Mouse (Mus musculus) embryonic stem cell, embryonic (primary cell): Measurements from ENCODE around the gene Bbs4.

ENCODE experiments used
- CTCF ChIA-PET, 4 experiments: fragments of 300-600 bp in 2 of 4; fragments of 350-600 bp in 2 of 4; sonication (Branson Sonifier 250); formaldehyde crosslinking; loops; one replicate each; lab custom pipeline; 2022; ENCODE audit warnings: inconsistent platforms in 2 of 4; lab: Charles Lee
- POLR2A ChIA-PET, 4 experiments: fragments of 300-600 bp in 2 of 4; fragments of 350-600 bp in 2 of 4; sonication (Branson Sonifier 250); formaldehyde crosslinking; loops; one replicate each; lab custom pipeline; 2022; ENCODE audit warnings: antibody characterized with exemption in 4 of 4, inconsistent platforms in 1 of 4; lab: Charles Lee

Gene Bbs4

DNA sequence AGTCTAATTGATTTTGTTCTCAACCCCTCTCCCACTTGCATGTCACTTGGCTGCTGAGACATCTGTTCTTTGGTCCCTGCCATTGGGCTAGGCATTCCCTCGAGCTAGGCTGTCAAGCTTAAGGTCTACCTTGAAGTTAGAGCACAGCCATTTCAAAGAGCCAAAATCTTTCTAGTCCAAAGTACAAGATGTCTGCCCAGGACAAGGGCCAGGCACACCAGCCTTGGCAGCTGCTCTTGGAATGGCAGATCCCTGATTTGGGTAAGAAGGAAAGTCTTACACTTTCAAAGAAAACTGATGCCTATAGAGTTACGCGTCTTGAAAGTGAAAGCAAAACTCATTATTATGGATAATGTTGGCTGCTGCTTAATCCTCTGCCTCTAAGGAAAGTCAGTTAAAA lies 37.1 kb downstream of the Bbs4 start:
- ChIA-PET POLR2A (interaction anchor here in 2 of 4 experiments (0.5 to 15.7 kb wide), 7 partner anchors 9 to 225 kb away, joined by 3 to 134 read pairs (median 32); partner anchors contain the start of gene Adpgk (in 2 of the 2)), CTCF (interaction anchor here in 2 of 4 experiments (0.6 to 1.4 kb wide), 5 partner anchors 24 to 169 kb away, joined by 3 to 7 read pairs (median 4); no protein-coding TSS in a partner anchor)

DNA sequence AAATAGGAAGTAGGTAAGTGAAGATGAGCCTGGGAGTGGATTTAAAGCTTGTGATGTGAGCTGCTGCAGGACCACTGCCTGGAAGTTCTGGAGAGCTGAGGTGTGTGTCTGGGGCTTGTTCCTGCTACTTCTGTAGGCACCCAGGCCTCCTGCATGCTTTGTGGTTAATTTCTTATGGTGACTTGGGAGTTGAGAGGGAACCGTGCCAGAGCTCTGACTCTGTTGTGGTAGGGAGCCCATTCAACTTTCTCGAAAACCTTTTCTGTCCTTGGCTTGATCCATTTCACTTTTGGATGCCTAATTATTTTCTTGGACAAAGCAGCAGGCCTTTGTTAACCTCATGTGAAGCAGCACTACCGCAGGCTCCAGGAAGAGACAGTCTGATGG lies 42.0 kb downstream of the Bbs4 start:
- ChIA-PET CTCF (interaction anchor here in 1 of 4 experiments (1.2 kb wide), 1 partner anchor 29 kb away, joined by 9 read pairs; no protein-coding TSS in a partner anchor), POLR2A (interaction anchor here in 2 of 4 experiments (0.7 to 15.7 kb wide), 8 partner anchors 12 to 109 kb away, joined by 3 to 134 read pairs (median 10); partner anchors contain the start of gene Adpgk (in 1 of the 2))

DNA sequence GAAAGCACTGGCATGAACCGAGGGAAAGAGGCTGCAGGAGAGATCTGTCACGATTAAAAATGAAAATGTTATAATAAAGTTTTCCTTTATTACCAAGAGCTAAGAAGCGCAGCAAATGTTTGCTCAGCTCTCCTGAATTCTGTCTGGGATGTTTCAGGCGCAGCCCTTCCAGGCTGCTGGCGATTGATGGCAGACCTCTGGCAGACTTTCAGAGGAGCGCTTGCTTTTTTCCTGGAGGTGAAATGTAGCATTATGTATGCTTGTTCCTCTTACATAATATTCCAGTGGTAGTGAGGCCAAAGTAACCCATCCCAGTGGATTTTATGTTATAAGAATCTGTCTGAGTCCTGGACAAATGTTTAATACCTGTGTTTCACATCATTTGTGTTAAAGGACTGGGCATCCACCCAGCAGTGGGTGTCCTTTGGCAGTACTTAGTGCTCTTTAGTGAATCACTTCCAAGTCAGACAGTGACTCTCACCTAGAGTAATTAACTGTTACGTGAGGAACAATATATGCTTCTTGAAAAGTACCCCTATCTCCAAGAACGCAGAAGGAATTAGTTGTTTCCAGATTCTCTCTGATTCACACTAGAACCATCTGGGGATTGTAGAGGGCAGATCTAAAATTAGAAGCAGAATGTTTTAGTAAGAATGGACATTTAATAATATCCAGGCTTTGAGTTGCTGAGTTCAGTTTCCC lies 42.6 kb downstream of the Bbs4 start:
- CTCF ChIA-PET = interaction anchor here in 1 of 4 experiments (0.6 to 1.2 kb wide), 2 partner anchors 28 to 166 kb away, joined by 5 to 9 read pairs; no protein-coding TSS in a partner anchor
- POLR2A ChIA-PET = interaction anchor here in 3 of 4 experiments (0.6 to 15.7 kb wide), 8 partner anchors 11 to 349 kb away, joined by 3 to 134 read pairs (median 8); partner anchors contain the start of gene Adpgk (in 1 of the 3)

DNA sequence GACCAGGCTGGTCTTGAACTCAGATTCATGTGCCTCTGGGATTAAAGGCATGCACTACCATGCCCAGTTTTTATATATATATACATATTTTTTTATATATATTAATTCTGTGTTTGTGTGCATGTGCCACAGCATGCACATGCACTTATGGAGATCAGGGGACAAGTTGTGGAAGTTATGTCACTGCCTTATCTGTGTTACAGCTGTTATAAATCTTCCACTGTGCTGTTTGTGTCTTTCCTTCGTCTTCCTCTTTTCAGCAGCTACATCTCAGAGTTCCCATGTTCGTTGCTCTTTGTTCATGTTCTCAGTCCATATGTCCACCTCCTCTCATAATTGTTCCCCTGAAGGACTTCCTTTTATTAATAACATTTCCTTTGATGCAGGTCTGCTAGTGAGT lies 45.4 kb downstream of the Bbs4 start:
- ChIA-PET POLR2A (interaction anchor here in 2 of 4 experiments (1.0 to 6.4 kb wide), 5 partner anchors 9 to 17 kb away, joined by 4 to 55 read pairs (median 6); partner anchors contain the start of gene Adpgk (in 2 of the 2)), CTCF (no interaction called here)

DNA sequence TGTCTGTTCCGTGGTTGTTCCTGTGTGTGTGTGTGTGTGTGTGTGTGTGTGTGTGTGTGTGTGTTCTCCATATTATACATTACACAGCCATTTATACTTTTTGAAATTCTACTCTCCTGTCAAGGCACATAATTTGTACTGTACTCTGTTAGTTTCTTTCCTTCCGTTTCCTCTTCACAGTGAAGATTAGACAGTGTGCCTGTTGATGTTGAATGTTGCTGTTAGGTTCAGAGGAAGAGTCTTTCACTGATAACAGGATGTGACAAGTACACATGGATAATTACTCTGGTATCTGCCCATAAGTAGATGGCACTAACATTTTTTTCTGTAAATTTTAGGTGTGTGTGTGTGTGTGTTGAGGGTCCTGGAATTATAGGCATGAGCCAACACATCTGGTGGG lies 56.9 kb downstream of the Bbs4 start:
- CTCF ChIA-PET = no interaction called here

DNA sequence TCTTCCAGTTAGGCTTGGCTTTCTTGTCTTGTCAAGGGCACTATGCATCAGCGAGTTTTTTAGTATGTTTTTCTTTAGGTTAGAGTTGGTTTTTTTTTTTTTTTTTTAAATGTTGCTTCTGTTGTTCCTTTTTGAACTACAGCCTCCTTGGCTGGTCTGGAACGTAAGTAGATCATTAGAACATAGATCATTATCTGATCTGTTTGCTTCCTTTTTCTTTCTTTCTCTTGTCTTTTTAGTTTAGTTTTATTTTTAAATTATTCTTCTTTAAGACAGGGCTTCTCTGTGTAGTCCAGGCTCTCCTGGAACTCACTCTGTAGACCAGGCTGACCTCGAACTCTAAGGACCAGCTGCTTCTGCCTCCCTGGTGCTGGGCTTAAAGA lies 60.8 kb downstream of the Bbs4 start:
- CTCF ChIA-PET = interaction anchor here in 2 of 4 experiments (0.6 to 0.9 kb wide), 2 partner anchors 11 to 19 kb away, joined by 3 to 6 read pairs; no protein-coding TSS in a partner anchor
- POLR2A ChIA-PET = interaction anchor here (0.5 to 14.6 kb wide), 50 partner anchors 9 to 711 kb away, joined by 3 to 378 read pairs (median 8); partner anchors contain the start of genes Celf6 (in 3 of the 4), Pkm (in 2 of the 4), Arih1 (in 1 of the 4) and Bbs4 (in 1 of the 4)

More for the DNA sequence above, 56.9 kb downstream of the Bbs4 start:
- POLR2A ChIA-PET = interaction anchor here in 3 of 4 experiments (0.7 to 14.6 kb wide), 8 partner anchors 10 to 637 kb away, joined by 3 to 378 read pairs (median 4); partner anchors contain the start of gene Pkm (in 1 of the 3)

DNA sequence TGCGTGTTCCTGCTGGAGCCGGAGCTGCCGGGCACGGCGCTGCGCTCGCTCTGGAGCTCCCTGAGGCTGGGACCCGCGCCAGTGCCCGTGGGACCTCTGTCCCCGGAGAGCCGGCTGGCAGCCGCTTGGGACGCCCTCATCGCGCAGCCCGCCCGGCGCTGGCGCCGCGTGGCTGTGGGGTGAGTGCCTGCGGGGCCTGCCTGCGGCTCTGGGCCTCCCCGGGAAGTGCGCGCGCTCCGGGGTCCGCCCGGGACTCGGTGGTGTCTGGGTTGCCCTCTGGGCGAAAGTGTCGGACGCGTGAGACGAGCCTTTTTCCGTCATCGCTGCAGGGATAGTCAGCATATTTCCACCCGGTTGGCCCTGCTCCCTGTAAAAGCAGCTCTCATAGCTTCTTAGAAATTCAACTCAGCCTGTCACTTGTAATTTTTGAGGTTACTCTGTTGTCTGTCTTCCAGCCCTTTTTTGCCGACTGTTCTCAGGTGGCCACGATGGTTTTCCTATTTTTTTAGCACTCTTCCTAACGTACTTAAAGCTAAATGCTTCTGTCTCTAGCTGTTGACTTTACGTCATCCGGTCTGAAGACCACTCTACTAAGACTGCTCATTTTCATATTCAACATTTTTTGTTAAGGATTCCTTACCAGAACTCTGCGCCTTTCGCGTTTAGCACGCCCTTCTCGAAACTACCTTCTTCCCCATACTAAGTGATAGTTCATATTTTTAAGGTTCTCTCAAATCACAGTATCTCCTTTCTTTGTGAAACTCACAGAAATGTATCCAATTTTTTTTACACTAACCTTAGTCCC lies 61.4 kb downstream of the Bbs4 start:
- ChIA-PET POLR2A (interaction anchor here (0.6 to 14.6 kb wide), 161 partner anchors 7 to 1020 kb away, joined by 3 to 378 read pairs (median 4); partner anchors contain the start of genes Bbs4 (in 3 of the 4), Celf6 (in 3 of the 4), Hexa (in 3 of the 4) and Pkm (in 3 of the 4)), CTCF (interaction anchor here (0.6 to 2.7 kb wide), 20 partner anchors 9 to 280 kb away, joined by 3 to 20 read pairs (median 6); no protein-coding TSS in a partner anchor)

DNA sequence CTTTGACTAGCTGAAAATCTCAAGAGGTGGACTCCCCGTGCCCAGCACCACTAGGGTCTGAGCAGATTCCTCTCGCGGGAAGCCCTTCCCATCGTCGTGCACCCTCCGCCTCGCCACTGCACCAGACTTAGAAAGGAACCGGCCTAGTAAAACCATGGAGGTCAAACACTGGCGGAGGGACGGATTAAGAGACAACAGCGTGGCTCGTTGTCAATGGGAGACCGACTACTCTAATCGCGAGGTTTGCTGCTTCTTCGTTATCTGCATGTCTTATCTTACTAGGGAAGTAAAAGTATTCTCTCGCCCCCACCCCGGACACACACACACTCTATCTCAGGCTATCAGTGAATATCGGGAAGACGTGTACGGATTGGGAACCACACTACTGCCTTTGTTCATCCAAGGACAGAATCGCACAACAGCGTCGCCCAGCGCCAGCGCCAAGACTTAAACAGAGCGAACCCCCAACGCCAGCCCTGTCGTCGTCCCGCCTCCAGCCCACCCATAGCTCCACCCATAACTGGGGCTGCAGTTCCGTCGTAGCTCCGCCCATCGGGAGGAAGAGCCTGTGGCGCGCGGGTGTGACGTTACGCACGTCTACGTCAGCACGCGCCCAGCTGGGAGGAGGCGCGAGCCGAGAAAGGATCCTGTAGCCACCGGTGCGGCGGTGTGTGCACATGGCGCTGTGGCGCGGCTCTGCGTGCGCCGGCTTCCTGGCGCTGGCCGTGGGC lies 62.2 kb downstream of the Bbs4 start, which contains the start of gene Adpgk:
Gene Adpgk (plus strand): TSS at position 602 of the 731 bp plus-strand sequence.
- POLR2A ChIA-PET = interaction anchor here (0.6 to 14.6 kb wide), 166 partner anchors 8 to 1019 kb away, joined by 3 to 378 read pairs (median 4); partner anchors contain the start of genes Bbs4 (in 3 of the 4), Celf6 (in 3 of the 4), Hexa (in 3 of the 4) and Pkm (in 3 of the 4)
- CTCF ChIA-PET = interaction anchor here (0.6 to 2.7 kb wide), 20 partner anchors 8 to 279 kb away, joined by 3 to 20 read pairs (median 4); no protein-coding TSS in a partner anchor

DNA sequence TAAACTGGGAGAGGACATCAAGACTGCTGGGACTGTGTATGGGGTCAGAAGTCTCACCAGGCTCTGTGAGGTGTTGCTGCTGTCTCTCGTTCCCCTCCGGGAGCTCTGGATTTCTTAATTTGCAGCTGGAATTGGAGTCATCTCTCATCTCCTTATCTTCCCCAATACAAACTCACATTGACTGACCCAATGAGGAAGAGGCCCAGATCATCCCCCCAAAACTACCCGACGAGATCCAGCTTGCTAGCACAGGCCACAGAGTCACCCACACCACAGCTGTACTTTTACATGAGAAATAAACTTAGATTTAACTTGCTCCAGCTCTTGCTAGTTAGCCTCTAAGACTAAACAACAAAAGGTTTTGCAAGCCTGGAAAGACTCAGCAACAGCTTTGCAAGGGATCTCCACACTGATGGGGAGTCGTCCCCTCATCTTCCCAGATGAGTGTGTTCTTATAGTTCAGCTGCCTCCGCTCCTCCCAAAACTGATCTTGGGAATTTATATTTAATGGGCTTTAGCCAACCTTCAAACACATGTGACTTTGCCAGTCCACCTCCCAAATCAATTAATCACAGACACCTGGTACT lies 63.7 kb downstream of the Bbs4 start:
- ChIA-PET POLR2A (interaction anchor here in 3 of 4 experiments (0.6 to 14.6 kb wide), 33 partner anchors 9 to 1322 kb away, joined by 3 to 378 read pairs (median 15); partner anchors contain the start of genes Bbs4 (in 2 of the 3), Celf6 (in 2 of the 3), Neo1 (in 1 of the 3) and Pkm (in 1 of the 3)), CTCF (interaction anchor here in 3 of 4 experiments (0.6 to 2.7 kb wide), 6 partner anchors 8 to 711 kb away, joined by 3 to 12 read pairs (median 5); no protein-coding TSS in a partner anchor)

DNA sequence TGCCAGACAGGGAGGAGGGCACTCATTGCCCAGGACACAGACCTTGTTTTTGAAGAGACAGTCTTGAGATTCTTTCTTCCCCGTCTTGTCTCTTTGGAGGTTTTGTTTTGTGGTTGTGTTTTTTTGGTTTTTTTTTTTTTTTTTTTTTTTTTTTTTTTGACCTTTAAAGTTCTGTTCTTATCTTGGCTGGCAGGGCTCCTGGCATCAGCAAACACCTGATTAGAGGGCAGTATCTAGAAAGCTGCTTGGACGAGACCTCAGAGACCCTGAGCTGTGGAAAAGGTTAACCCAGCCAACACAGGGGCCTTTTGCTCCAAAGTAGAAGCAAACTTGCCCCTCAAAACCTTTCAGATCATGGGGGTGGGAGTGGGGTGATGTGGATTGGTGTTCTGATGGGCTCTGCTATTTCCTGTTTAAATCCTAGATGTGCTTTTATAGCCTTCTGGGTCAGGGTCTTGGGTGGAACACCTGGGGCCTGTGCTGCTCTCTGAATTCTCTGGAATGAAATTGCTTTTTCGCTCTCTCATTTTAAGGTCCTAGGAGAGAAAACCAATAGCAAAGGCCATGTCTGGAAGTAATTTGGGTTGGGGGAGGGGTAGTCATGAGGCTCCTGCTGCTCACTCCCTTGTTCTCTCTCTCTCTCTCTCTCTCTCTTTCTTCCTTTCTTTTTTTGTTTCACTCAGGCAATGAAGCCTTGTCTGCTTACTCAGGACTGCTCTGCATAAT lies 64.5 kb downstream of the Bbs4 start:
- CTCF ChIA-PET = interaction anchor here in 1 of 4 experiments (2.7 kb wide), 1 partner anchor 8 kb away, joined by 12 read pairs; no protein-coding TSS in a partner anchor

DNA sequence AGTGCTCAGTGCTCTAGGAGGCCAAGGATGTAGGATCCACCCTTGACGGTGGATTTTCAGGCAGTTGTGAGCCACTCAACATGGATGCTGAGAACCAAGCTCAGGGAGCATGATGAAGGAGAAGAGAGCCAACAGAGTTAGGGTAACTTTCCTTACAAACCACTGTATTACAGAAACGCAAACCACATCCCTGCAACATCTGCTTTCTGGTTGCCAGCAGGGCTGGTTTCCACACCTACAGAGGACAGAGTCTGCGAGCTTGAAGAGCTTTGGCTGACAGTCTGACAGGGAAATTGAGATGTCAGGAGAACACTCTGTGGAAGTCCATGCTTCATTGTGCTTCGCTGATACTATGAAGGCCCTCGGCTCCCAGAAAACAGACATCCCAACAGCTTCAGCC lies 65.2 kb downstream of the Bbs4 start:
- ChIA-PET CTCF (no interaction called here), POLR2A (interaction anchor here in 2 of 4 experiments (1.0 to 14.6 kb wide), 6 partner anchors 8 to 43 kb away, joined by 3 to 378 read pairs (median 140); no protein-coding TSS in a partner anchor)

More for the DNA sequence above, 64.5 kb downstream of the Bbs4 start:
- POLR2A ChIA-PET = interaction anchor here in 3 of 4 experiments (0.6 to 14.6 kb wide), 16 partner anchors 9 to 670 kb away, joined by 3 to 378 read pairs (median 24); partner anchors contain the start of genes Bbs4 (in 1 of the 3) and Pkm (in 1 of the 3)

DNA sequence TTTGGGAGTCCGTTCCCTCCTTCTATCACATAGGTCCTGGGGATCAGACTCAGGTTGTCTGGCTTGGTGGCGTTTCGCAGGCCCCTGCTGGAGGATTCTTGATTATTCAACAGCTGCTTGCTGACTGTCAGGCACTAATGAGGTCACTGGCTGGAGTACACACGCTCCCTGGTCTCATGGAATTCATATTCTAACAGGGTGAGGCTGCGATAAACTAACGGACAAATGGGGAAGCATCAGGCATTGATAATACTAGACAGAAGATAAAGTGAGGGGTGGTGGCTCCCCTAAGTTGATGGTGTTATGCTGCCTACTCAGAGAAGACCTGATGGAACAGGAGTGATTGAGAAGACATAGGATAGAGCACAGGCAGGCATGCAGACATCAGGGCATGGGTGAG lies 67.7 kb downstream of the Bbs4 start:
- ChIA-PET CTCF (interaction anchor here in 2 of 4 experiments (0.5 to 1.2 kb wide), 3 partner anchors 16 to 618 kb away, joined by 3 to 4 read pairs (median 4); no protein-coding TSS in a partner anchor), POLR2A (interaction anchor here in 2 of 4 experiments (0.7 to 14.6 kb wide), 2 partner anchors 10 to 14 kb away, joined by 3 to 378 read pairs; no protein-coding TSS in a partner anchor)

DNA sequence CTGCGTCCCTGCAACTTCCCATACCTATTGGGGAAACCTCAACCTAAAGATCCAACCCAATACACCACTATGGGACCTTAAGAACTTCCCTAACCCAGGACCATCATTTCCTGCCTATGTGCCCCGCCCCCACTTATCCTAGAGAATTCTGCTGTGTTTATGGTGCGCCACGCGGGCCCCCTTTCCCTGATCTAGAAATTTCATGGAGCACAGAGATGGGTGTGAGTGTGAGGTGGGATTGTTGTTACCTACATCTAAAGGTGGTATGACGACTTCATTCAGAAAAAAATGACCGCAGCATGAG lies 70.7 kb downstream of the Bbs4 start:
- CTCF ChIA-PET = interaction anchor here (0.6 to 3.0 kb wide), 33 partner anchors 8 to 1076 kb away, joined by 3 to 24 read pairs (median 4); partner anchors contain the start of gene Adpgk (in 3 of the 4)
- POLR2A ChIA-PET = interaction anchor here (0.6 to 15.8 kb wide), 14 partner anchors 8 to 675 kb away, joined by 3 to 378 read pairs (median 4); partner anchors contain the start of genes Adpgk (in 3 of the 4) and Pkm (in 1 of the 4)

DNA sequence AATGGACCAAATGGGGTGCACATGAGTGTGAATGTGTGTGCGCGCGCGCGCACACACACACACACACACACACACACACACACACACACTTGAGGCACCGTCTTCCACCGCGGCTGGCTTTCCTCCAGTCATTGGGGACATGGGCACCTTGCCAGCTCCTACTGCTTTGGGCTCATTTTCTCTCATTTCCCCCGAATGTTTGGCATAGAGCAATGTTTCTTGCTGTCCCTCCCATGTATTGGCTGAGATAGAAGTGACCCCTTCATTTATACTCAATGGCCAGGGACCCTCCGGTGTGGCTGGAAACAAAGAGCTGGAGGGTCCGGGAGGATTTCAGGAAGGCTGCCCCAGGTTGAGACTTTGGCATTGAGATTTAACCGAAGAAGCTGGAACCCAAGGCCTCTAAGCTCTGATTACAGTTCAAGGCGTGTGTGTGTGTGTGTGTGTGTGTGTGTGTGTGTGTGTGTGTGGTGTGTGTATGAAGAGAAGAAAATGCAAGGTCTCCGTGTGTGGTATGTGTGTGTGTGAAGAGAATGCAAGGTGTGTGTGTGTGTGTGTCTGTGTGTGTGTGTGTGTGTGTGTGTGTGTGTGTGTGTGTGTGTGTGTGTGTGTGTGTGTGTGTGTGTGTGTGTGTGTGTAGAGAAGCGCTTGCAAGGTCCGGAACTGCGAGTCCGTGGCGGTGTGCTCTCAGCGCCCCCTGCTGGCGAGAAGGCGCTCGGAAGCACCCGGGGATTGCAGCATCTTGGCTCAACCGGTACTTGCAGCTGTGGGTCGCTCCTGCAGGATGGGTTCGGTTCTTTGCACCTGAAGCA lies 71.2 kb downstream of the Bbs4 start:
- CTCF ChIA-PET = interaction anchor here (0.5 to 3.0 kb wide), 56 partner anchors 8 to 1823 kb away, joined by 3 to 24 read pairs (median 4); partner anchors contain the start of gene Adpgk (in 3 of the 4)
- POLR2A ChIA-PET = interaction anchor here (0.6 to 15.8 kb wide), 23 partner anchors 9 to 700 kb away, joined by 3 to 378 read pairs (median 4); partner anchors contain the start of genes Adpgk (in 4 of the 4), Nptn (in 1 of the 4) and Pkm (in 1 of the 4)
